Mouse (Mus musculus): ENCODE results near the gene Meox2. TPM values are rescaled to one million over a fixed set of nuclear protein-coding genes. Genes with fewer than 3 reads are reported as not detected.
A peak's percentile ranks its signal among the peaks of the same experiment; 100 is the strongest.
"Not testable (repeated sequence)": the region's sequence is repeated elsewhere in the genome, so short reads cannot be mapped to it uniquely, and the experiment has no call there.

Gene Meox2
- 3.4 and 3.5 TPM in 2 replicates for polyA plus RNA-seq (2014; fragmentation: Nextera tagmentation; extraction: Ambion mirVana)

DNA sequence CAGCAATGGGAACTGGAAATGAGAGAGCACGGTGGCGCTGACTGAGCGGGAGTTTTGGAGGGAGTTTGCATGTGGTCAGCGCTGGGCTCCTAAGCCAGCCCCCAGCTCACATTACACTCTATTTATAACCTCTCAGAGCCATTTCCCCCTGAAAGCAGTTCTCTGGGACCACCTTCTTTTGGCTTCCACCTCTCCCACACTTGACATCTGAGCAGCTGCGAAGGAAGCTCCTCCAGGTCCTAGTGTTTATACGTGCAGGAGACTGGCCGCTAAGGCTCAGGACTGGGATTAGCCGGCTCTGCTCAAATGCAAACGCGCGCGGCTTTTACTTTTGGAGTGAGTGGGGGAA, at the start of gene Meox2:
Gene Meox2 (plus strand): TSS at position 151 of the 349 bp plus-strand sequence.
- peak within 1 kb of the TSS; percentile 88 for H3K4me2 ChIP-seq (ENCODE audit: low read length)
- no peaks in the 10 kb centered on the region for H3K9me3 ChIP-seq (ENCODE audit: control insufficient read depth, low read length)
- ATAC-seq (ENCODE audit: insufficient number of reproducible peaks, insufficient read depth, low FRiP score, low read depth): peak; percentile 71; the same call in 1 of the 2 replicates
- peak within 1 kb of the TSS; percentile 51 to 54 for H3K4me3 ChIP-seq (ENCODE audit: control insufficient read depth in 1 of 2, insufficient read depth in 1 of 2, low read depth in 1 of 2, low read length in 2 of 2)
- under 1% methylated on average over 12 of the region's 12 CpGs for WGBS
- H3K4me1 ChIP-seq (ENCODE audit: control insufficient read depth in 2 of 2, insufficient read depth in 2 of 2, low read length in 2 of 2): peaks cover 9% of the 10 kb centered on the region in 2 experiments; a peak in 3 of 4 replicates
- H3K36me3 ChIP-seq (ENCODE audit: control insufficient read depth, insufficient read depth, low read length): no peaks in the 10 kb centered on the region
- H3K9ac ChIP-seq (ENCODE audit: low read length): peak within 1 kb of the TSS; percentile 56; the same call in 1 of the 2 replicates
- no peak within 1 kb of the TSS for H3K27ac ChIP-seq (replicated peaks in 1 of 2; ENCODE audit: control insufficient read depth in 1 of 2, insufficient read depth in 1 of 2, low read depth in 2 of 2, low read length in 2 of 2)
- peaks cover 38% of the 10 kb centered on the region for H3K27me3 ChIP-seq (ENCODE audit: control insufficient read depth, insufficient read depth, low read length)

DNA sequence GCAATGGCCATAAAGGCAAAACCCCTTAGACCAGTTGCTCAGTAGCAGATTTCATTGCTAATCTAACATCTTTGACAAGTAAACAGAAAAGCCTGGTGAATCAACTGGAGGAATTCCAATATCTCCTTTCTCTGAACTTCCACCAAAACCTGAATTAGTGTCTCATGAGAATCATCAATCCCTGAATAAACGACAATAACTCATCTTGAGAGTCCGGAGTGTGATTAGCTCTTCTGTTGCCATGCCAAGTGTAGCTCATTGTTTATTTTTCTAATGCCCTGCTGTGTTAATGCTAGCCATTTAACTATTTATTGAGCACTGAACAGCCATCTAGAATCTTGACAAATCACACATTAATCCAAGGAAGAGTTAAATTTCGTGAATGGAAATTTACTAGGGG, 35.7 kb upstream of the Meox2 start:
- no peak for ATAC-seq (ENCODE audit: insufficient number of reproducible peaks, insufficient read depth, low FRiP score, low read depth)
- no peaks in the 10 kb centered on the region for H3K27me3 ChIP-seq (ENCODE audit: control insufficient read depth, insufficient read depth, low read length)
- no peak overlapping the region for H3K27ac ChIP-seq (replicated peaks in 1 of 2; ENCODE audit: control insufficient read depth in 1 of 2, insufficient read depth in 1 of 2, low read depth in 2 of 2, low read length in 2 of 2)
- WGBS: 57% methylated on average over 3 of the region's 3 CpGs
- H3K4me1 ChIP-seq (ENCODE audit: control insufficient read depth in 2 of 2, insufficient read depth in 2 of 2, low read length in 2 of 2): no peaks in the 10 kb centered on the region
- H3K4me2 ChIP-seq (ENCODE audit: low read length): no peak overlapping the region
- no peaks in the 10 kb centered on the region for H3K9me3 ChIP-seq (ENCODE audit: control insufficient read depth, low read length)
- H3K9ac ChIP-seq (ENCODE audit: low read length): no peak overlapping the region
- H3K4me3 ChIP-seq (ENCODE audit: control insufficient read depth in 1 of 2, insufficient read depth in 1 of 2, low read depth in 1 of 2, low read length in 2 of 2): no peak overlapping the region
- no peaks in the 10 kb centered on the region for H3K36me3 ChIP-seq (ENCODE audit: control insufficient read depth, insufficient read depth, low read length)

DNA sequence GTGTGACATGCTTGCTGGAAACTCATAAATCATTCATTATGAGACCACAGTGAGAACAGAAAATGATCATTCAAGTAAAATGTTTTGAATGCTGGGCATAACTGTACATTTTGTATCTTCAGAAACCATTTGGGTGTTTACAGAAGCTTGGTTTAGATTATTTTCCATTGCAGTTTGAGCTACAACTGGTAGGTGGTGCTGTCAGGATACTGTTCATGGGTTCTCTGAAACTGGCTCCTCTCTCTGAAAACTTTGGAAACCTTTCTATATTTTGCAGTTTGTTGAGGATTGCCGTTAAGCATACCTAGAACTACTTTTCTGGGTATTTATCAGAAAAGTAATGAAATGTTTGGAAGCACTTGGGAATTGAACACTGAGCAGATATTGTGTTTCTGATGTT, 31.0 kb upstream of the Meox2 start:
- Histone ChIP-seq H3K27me3 (ENCODE audit: control insufficient read depth, insufficient read depth, low read length) (no peaks in the 10 kb centered on the region), H3K4me3 (ENCODE audit: control insufficient read depth in 1 of 2, insufficient read depth in 1 of 2, low read depth in 1 of 2, low read length in 2 of 2) (no peak overlapping the region), H3K4me1 (ENCODE audit: control insufficient read depth in 2 of 2, insufficient read depth in 2 of 2, low read length in 2 of 2) (no peaks in the 10 kb centered on the region), H3K9me3 (ENCODE audit: control insufficient read depth, low read length) (no peaks in the 10 kb centered on the region), H3K9ac (ENCODE audit: low read length) (no peak overlapping the region), H3K4me2 (ENCODE audit: low read length) (no peak overlapping the region), H3K36me3 (ENCODE audit: control insufficient read depth, insufficient read depth, low read length) (no peaks in the 10 kb centered on the region), H3K27ac (replicated peaks in 1 of 2; ENCODE audit: control insufficient read depth in 1 of 2, insufficient read depth in 1 of 2, low read depth in 2 of 2, low read length in 2 of 2) (no peak overlapping the region)
- no peak for ATAC-seq (ENCODE audit: insufficient number of reproducible peaks, insufficient read depth, low FRiP score, low read depth)
- WGBS: 49% methylated on average over 1 of the region's 1 CpGs

DNA sequence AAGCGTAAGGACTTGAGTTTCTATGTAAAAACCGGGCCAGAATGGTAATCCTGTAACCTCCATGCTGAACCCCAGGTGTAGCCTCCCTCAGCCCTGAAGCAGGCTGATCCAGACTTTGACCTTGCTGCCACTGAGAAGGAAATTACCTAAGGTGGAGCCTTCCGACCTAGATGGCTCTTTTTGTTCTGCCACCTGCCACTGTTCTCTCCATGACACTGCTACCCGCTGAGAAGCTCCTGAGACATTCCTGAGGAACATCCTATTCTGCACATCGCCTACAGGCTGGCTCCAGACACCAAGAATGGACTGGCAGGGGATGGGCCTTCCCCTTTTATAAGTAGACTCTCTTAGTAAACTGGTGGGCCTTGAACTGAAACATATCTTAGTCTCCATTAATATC, 28.3 kb upstream of the Meox2 start:
- not testable (repeated sequence) for H3K27ac ChIP-seq (replicated peaks in 1 of 2; ENCODE audit: control insufficient read depth in 1 of 2, insufficient read depth in 1 of 2, low read depth in 2 of 2, low read length in 2 of 2); H3K9ac ChIP-seq (ENCODE audit: low read length); H3K4me3 ChIP-seq (ENCODE audit: control insufficient read depth in 1 of 2, insufficient read depth in 1 of 2, low read depth in 1 of 2, low read length in 2 of 2); H3K4me1 ChIP-seq (ENCODE audit: control insufficient read depth in 2 of 2, insufficient read depth in 2 of 2, low read length in 2 of 2); H3K4me2 ChIP-seq (ENCODE audit: low read length); H3K9me3 ChIP-seq (ENCODE audit: control insufficient read depth, low read length); H3K36me3 ChIP-seq (ENCODE audit: control insufficient read depth, insufficient read depth, low read length); ATAC-seq (ENCODE audit: insufficient number of reproducible peaks, insufficient read depth, low FRiP score, low read depth); H3K27me3 ChIP-seq (ENCODE audit: control insufficient read depth, insufficient read depth, low read length)
- 60% methylated on average over 5 of the region's 5 CpGs for WGBS

DNA sequence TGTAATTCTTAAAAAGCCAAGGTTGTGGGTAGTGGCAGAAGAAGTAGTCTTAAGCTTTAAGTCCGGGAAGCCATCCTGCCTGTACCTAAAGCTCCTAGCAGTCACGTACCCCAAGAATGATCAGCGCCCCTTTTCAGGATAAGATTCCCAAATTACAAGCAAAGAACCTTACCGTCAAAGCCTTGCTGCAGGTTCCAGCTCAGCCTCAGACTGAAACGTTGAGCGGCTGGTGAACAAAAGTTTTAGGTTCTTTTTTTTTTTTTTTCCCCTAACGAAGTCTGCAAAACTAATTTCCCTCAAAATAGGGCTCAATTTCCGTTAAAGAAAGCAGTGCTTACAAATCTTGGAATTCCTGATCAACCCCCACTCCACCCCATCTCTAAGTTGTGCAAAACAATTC, 1.8 kb upstream of the Meox2 start:
- 52% methylated on average over 8 of the region's 8 CpGs for WGBS
- no peaks in the 10 kb centered on the region for H3K36me3 ChIP-seq (ENCODE audit: control insufficient read depth, insufficient read depth, low read length)
- H3K4me2 ChIP-seq (ENCODE audit: low read length): no peak overlapping the region
- H3K9ac ChIP-seq (ENCODE audit: low read length): no peak overlapping the region
- peaks cover 34% of the 10 kb centered on the region for H3K27me3 ChIP-seq (ENCODE audit: control insufficient read depth, insufficient read depth, low read length)
- no peak for ATAC-seq (ENCODE audit: insufficient number of reproducible peaks, insufficient read depth, low FRiP score, low read depth)
- H3K27ac ChIP-seq (replicated peaks in 1 of 2; ENCODE audit: control insufficient read depth in 1 of 2, insufficient read depth in 1 of 2, low read depth in 2 of 2, low read length in 2 of 2): no peak overlapping the region
- H3K4me1 ChIP-seq (ENCODE audit: control insufficient read depth in 2 of 2, insufficient read depth in 2 of 2, low read length in 2 of 2): peaks cover 9% of the 10 kb centered on the region in 2 experiments; a peak in 3 of 4 replicates
- H3K9me3 ChIP-seq (ENCODE audit: control insufficient read depth, low read length): no peaks in the 10 kb centered on the region
- H3K4me3 ChIP-seq (ENCODE audit: control insufficient read depth in 1 of 2, insufficient read depth in 1 of 2, low read depth in 1 of 2, low read length in 2 of 2): no peak overlapping the region

DNA sequence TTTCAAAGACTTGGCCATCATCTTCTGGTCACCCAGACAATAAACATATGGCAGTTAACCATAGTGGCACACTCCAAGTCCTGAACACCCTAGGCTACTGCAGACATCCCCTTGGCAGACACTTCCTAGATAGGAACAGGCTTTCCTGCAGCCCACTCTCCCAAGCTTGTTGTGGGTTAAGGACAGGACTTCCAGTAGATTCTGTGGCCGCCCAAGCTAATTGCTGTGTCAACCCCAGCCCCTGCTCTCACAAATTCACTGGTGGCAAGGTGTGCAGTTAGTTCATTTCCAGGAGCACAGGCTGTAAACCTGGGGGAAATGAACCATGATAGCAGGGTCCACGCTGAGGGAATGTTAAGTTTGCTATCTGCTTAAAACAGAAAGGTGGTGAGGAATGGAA, 1.2 kb upstream of the Meox2 start:
- H3K27ac ChIP-seq (replicated peaks in 1 of 2; ENCODE audit: control insufficient read depth in 1 of 2, insufficient read depth in 1 of 2, low read depth in 2 of 2, low read length in 2 of 2): no peak overlapping the region
- no peak for ATAC-seq (ENCODE audit: insufficient number of reproducible peaks, insufficient read depth, low FRiP score, low read depth)
- WGBS: 37% methylated on average over 2 of the region's 2 CpGs

DNA sequence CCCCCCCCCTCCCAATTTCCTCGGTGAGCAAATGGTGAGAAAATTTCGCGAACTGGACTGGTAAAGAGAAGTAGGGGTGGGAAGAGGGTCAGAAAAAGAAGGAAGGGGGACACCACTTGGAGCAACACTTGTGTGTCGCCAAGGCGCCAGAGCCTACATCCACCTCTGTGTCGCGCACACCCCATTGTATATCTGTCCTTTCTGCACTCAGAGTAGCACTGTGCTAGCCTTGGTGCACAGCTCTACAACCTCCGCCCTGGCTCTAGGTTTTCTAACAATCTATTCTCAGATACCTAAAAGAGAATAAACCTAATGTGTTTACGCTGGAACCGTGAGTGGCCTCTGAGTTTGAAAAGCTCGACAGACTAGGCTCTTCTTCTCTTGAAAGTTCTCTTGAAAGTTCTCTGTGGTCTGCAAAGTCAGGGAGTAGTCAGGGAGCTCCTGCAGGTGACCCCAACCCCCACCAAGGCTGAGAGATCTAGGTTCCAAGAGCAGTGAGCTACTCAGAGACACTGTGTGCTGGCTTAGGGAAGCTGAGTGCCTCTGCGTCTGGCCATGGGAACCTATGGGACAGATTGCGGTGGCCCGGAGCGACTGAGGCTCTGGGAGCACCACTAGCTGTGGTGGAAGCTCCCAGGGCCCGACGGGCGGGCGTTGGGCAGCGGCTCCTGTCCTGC, 489 bp upstream of the Meox2 start:
- Histone ChIP-seq H3K9ac (ENCODE audit: low read length) (0 out of 2 replicates have a peak overlapping the region, but pooled peaks have one; percentile 56), H3K27ac (replicated peaks in 1 of 2; ENCODE audit: control insufficient read depth in 1 of 2, insufficient read depth in 1 of 2, low read depth in 2 of 2, low read length in 2 of 2) (no peak overlapping the region), H3K4me2 (ENCODE audit: low read length) (peak overlapping the region; percentile 88), H3K4me3 (ENCODE audit: control insufficient read depth in 1 of 2, insufficient read depth in 1 of 2, low read depth in 1 of 2, low read length in 2 of 2) (peak overlapping the region; percentile 51 to 54), H3K9me3 (ENCODE audit: control insufficient read depth, low read length) (no peaks in the 10 kb centered on the region), H3K27me3 (ENCODE audit: control insufficient read depth, insufficient read depth, low read length) (peaks cover 38% of the 10 kb centered on the region), H3K36me3 (ENCODE audit: control insufficient read depth, insufficient read depth, low read length) (no peaks in the 10 kb centered on the region), H3K4me1 (ENCODE audit: control insufficient read depth in 2 of 2, insufficient read depth in 2 of 2, low read length in 2 of 2) (peaks cover 9% of the 10 kb centered on the region in 2 experiments; a peak in 3 of 4 replicates)
- 14% methylated on average over 20 of the region's 20 CpGs for WGBS
- ATAC-seq (ENCODE audit: insufficient number of reproducible peaks, insufficient read depth, low FRiP score, low read depth): no peak

More for the DNA sequence above, 1.2 kb upstream of the Meox2 start:
- Histone ChIP-seq H3K36me3 (ENCODE audit: control insufficient read depth, insufficient read depth, low read length) (no peaks in the 10 kb centered on the region), H3K4me1 (ENCODE audit: control insufficient read depth in 2 of 2, insufficient read depth in 2 of 2, low read length in 2 of 2) (peaks cover 9% of the 10 kb centered on the region in 2 experiments; a peak in 3 of 4 replicates), H3K4me2 (ENCODE audit: low read length) (peak overlapping the region; percentile 88; the same call in 1 of the 2 replicates), H3K27me3 (ENCODE audit: control insufficient read depth, insufficient read depth, low read length) (peaks cover 35% of the 10 kb centered on the region), H3K4me3 (ENCODE audit: control insufficient read depth in 1 of 2, insufficient read depth in 1 of 2, low read depth in 1 of 2, low read length in 2 of 2) (no peak overlapping the region), H3K9ac (ENCODE audit: low read length) (no peak overlapping the region), H3K9me3 (ENCODE audit: control insufficient read depth, low read length) (no peaks in the 10 kb centered on the region)

Data from heart, embryonic 14.5 days (tissue).